Mouse (Mus musculus) liver, embryonic 12.5 days (tissue): ENCODE results near the gene Hoxa9. TPM values are rescaled to one million over a fixed set of nuclear protein-coding genes. Genes with fewer than 3 reads are reported as not detected.

Source experiments
- ATAC-seq: fragments of 200-750 bp; cut with Nextera tagmentation; 2 replicates; pipeline ENCODE4 v1.8.0; 2017; ENCODE audit warnings: moderate number of reproducible peaks, mild to moderate bottlenecking, moderate library complexity
- H3K27ac ChIP-seq: fragments of 300-500 bp; sonication (generic); 2 replicates; pipeline ENCODE4 v1.5.1; 2016; ENCODE audit warnings: mild to moderate bottlenecking
- H3K27me3 ChIP-seq: fragments of 300-500 bp; sonication (generic); replicated peaks from 2 replicates; pipeline ENCODE4 v1.6.1; 2016; ENCODE audit warnings: mild to moderate bottlenecking, moderate library complexity
- H3K36me3 ChIP-seq: fragments of 300-500 bp; sonication (generic); 2 replicates; pipeline ENCODE4 v1.6.1; 2016; ENCODE audit warnings: mild to moderate bottlenecking, moderate library complexity
- H3K4me1 ChIP-seq: fragments of 300-500 bp; sonication (generic); 2 replicates; pipeline ENCODE4 v1.6.1; 2016
- H3K4me2 ChIP-seq: fragments of 300-500 bp; sonication (generic); 2 replicates; pipeline ENCODE4 v1.6.1; 2016; ENCODE audit warnings: mild to moderate bottlenecking, moderate library complexity
- H3K4me3 ChIP-seq: fragments of 300-500 bp; sonication (generic); 2 replicates; pipeline ENCODE4 v1.5.1; 2016; ENCODE audit warnings: mild to moderate bottlenecking, moderate library complexity
- H3K9ac ChIP-seq: fragments of 300-500 bp; sonication (generic); 2 replicates; pipeline ENCODE4 v1.6.1; 2016; ENCODE audit warnings: mild to moderate bottlenecking, moderate library complexity
- H3K9me3 ChIP-seq: fragments of 300-500 bp; sonication (generic); replicated peaks from 2 replicates; pipeline ENCODE4 v1.6.1; 2016; ENCODE audit warnings: mild to moderate bottlenecking, moderate library complexity
- WGBS: fragments of 180-500 bp; shearing (Covaris S2); methylation state at CpG from one replicate; pipeline ENCODE4 v1.1.7; 2016; ENCODE audit not compliant: insufficient replicate concordance; 5-methylcytosine and 5-hydroxymethylcytosine counted together
- polyA plus RNA-seq: library from polyadenylated mRNA; unstranded; fragments of >200 nt; fragmentation: Nextera tagmentation; extraction: Ambion mirVana; gene quantifications from 2 replicates; pipeline ENCODE4 v1.2.1, GENCODE M21; 2016

Gene Hoxa9
- polyA plus RNA-seq, 1 experiment from 2014 or later, result 1.4 TPM

GRCm38 (mm10) chr6:52267221-52267620 is 36.3 kb upstream of the Hoxa9 start:
- 17% methylated on average over 5 of the region's 5 CpGs for WGBS
- no peak overlapping the region for H3K4me3 ChIP-seq
- no peak overlapping the region for H3K27ac ChIP-seq
- H3K9me3 ChIP-seq, result no peaks in the 10 kb centered on the region
- H3K4me1 ChIP-seq, result no peaks in the 10 kb centered on the region
- peaks cover 96% of the 10 kb centered on the region for H3K27me3 ChIP-seq
- H3K9ac ChIP-seq, result no peak overlapping the region
- H3K36me3 ChIP-seq, result no peaks in the 10 kb centered on the region
- no peak for ATAC-seq
- no peak overlapping the region for H3K4me2 ChIP-seq

- Histone ChIP-seq H3K36me3 (no peaks in the 10 kb centered on the region), H3K4me1 (no peaks in the 10 kb centered on the region), H3K9me3 (no peaks in the 10 kb centered on the region), H3K27ac (no peak overlapping the region), H3K27me3 (peaks cover 98% of the 10 kb centered on the region), H3K4me3 (no peak overlapping the region), H3K9ac (no peak overlapping the region), H3K4me2 (no peak overlapping the region)
- WGBS, result 6% methylated on average over 9 of the region's 9 CpGs
- no peak for ATAC-seq
Observed at GRCm38 (mm10) chr6:52266666-52266985, 35.7 kb upstream of the Hoxa9 start.

GRCm38 (mm10) chr6:52265913-52266665 is 35.2 kb upstream of the Hoxa9 start:
- Histone ChIP-seq H3K9me3 (no peaks in the 10 kb centered on the region), H3K27ac (no peak overlapping the region), H3K4me1 (peaks cover 1% of the 10 kb centered on the region; the same call in 1 of the 2 replicates), H3K36me3 (no peaks in the 10 kb centered on the region), H3K9ac (no peak overlapping the region), H3K4me3 (no peak overlapping the region), H3K27me3 (peaks cover 98% of the 10 kb centered on the region), H3K4me2 (no peak overlapping the region)
- 3% methylated on average over 19 of the region's 19 CpGs for WGBS
- no peak for ATAC-seq

- H3K9ac ChIP-seq, result no peak overlapping the region
- ATAC-seq, result no peak
- WGBS, result 6% methylated on average over 18 of the region's 18 CpGs
Observed at GRCm38 (mm10) chr6:52265306-52265912, 34.5 kb upstream of the Hoxa9 start.

GRCm38 (mm10) chr6:52264106-52264790 is 33.4 kb upstream of the Hoxa9 start:
- Histone ChIP-seq H3K36me3 (no peaks in the 10 kb centered on the region), H3K4me1 (peaks cover 11% of the 10 kb centered on the region), H3K9me3 (no peaks in the 10 kb centered on the region), H3K27me3 (peaks cover 98% of the 10 kb centered on the region), H3K9ac (no peak overlapping the region), H3K4me2 (no peak overlapping the region), H3K4me3 (no peak overlapping the region), H3K27ac (no peak overlapping the region)
- WGBS, result 6% methylated on average over 5 of the region's 5 CpGs
- no peak for ATAC-seq

More at GRCm38 (mm10) chr6:52265306-52265912, 34.5 kb upstream of the Hoxa9 start:
- Histone ChIP-seq H3K4me3 (no peak overlapping the region), H3K9me3 (no peaks in the 10 kb centered on the region), H3K27me3 (peaks cover 98% of the 10 kb centered on the region), H3K27ac (no peak overlapping the region), H3K4me2 (no peak overlapping the region), H3K36me3 (no peaks in the 10 kb centered on the region), H3K4me1 (peaks cover 7% of the 10 kb centered on the region; the same call in 1 of the 2 replicates)

GRCm38 (mm10) chr6:52263321-52263585 is 32.4 kb upstream of the Hoxa9 start:
- Histone ChIP-seq H3K36me3 (no peaks in the 10 kb centered on the region), H3K4me1 (peaks cover 11% of the 10 kb centered on the region), H3K27ac (no peak overlapping the region), H3K27me3 (peaks cover 98% of the 10 kb centered on the region), H3K4me3 (no peak overlapping the region), H3K9ac (no peak overlapping the region), H3K9me3 (no peaks in the 10 kb centered on the region), H3K4me2 (no peak overlapping the region)
- 5% methylated on average over 6 of the region's 6 CpGs for WGBS
- ATAC-seq, result no peak

GRCm38 (mm10) chr6:52262463-52263320 is 31.8 kb upstream of the Hoxa9 start:
- no peak for ATAC-seq
- WGBS, result 2% methylated on average over 24 of the region's 24 CpGs
- H3K36me3 ChIP-seq, result no peaks in the 10 kb centered on the region

GRCm38 (mm10) chr6:52261751-52262462 is 31.0 kb upstream of the Hoxa9 start:
- H3K4me1 ChIP-seq, result peaks cover 11% of the 10 kb centered on the region
- no peak overlapping the region for H3K4me3 ChIP-seq
- no peak for ATAC-seq
- no peak overlapping the region for H3K4me2 ChIP-seq
- H3K27me3 ChIP-seq, result peaks cover 98% of the 10 kb centered on the region
- H3K9me3 ChIP-seq, result no peaks in the 10 kb centered on the region
- no peaks in the 10 kb centered on the region for H3K36me3 ChIP-seq
- 3% methylated on average over 9 of the region's 9 CpGs for WGBS
- no peak overlapping the region for H3K9ac ChIP-seq
- H3K27ac ChIP-seq, result no peak overlapping the region

More at GRCm38 (mm10) chr6:52262463-52263320, 31.8 kb upstream of the Hoxa9 start:
- Histone ChIP-seq H3K4me2 (no peak overlapping the region), H3K4me1 (peaks cover 11% of the 10 kb centered on the region), H3K4me3 (no peak overlapping the region), H3K27ac (no peak overlapping the region), H3K9ac (no peak overlapping the region), H3K9me3 (no peaks in the 10 kb centered on the region), H3K27me3 (peaks cover 96% of the 10 kb centered on the region)

GRCm38 (mm10) chr6:52260654-52261575 is 30.0 kb upstream of the Hoxa9 start, which contains the start of gene Hoxa13:
Gene Hoxa13 (minus strand): TSS chr6:52260880.
- Histone ChIP-seq H3K36me3 (no peaks in the 10 kb centered on the region), H3K4me1 (peaks cover 11% of the 10 kb centered on the region), H3K27me3 (peaks cover 96% of the 10 kb centered on the region), H3K9me3 (no peaks in the 10 kb centered on the region), H3K4me2 (peak within 1 kb of the TSS; percentile 64), H3K27ac (no peak within 1 kb of the TSS), H3K9ac (no peak within 1 kb of the TSS), H3K4me3 (peak within 1 kb of the TSS; percentile 53)
- no peak for ATAC-seq
- WGBS, result under 1% methylated on average over 60 of the region's 72 CpGs

- Histone ChIP-seq H3K9me3 (no peaks in the 10 kb centered on the region), H3K4me3 (peak overlapping the region; percentile 15; the same call in 1 of the 2 replicates), H3K27ac (no peak overlapping the region)
Observed at GRCm38 (mm10) chr6:52259811-52260261, 28.9 kb upstream of the Hoxa9 start.

More at GRCm38 (mm10) chr6:52259811-52260261, 28.9 kb upstream of the Hoxa9 start:
- no peaks in the 10 kb centered on the region for H3K36me3 ChIP-seq
- 2% methylated on average over 36 of the region's 39 CpGs for WGBS
- H3K9ac ChIP-seq, result no peak overlapping the region
- peaks cover 96% of the 10 kb centered on the region for H3K27me3 ChIP-seq
- no peak for ATAC-seq
- H3K4me1 ChIP-seq, result peaks cover 11% of the 10 kb centered on the region
- peak overlapping the region; percentile 48 for H3K4me2 ChIP-seq
